Mouse (Mus musculus) cortical plate, adult 2 months (tissue): ENCODE results near the gene Gprc5c.
"Not testable (repeated sequence)": the region's sequence is repeated elsewhere in the genome, so short reads cannot be mapped to it uniquely, and the experiment has no call there.

Experiments used
- CTCF ChIP-seq: fragments of 200-500 bp; IDR thresholded peaks from 2 replicates; pipeline ENCODE4 v1.5.1; 2011; ENCODE audit warnings: mild to moderate bottlenecking, control low read depth, low read length; ENCODE audit not compliant: insufficient read depth; ENCODE audit errors: extremely low read depth
- POLR2A ChIP-seq: fragments of 200-500 bp; IDR thresholded peaks from 2 replicates; pipeline ENCODE4 v1.6.1; 2011; ENCODE audit warnings: mild to moderate bottlenecking, low read length, control low read depth; ENCODE audit not compliant: insufficient read depth; ENCODE audit errors: extremely low read depth

GRCm38 (mm10) chr11:114909538-114909937 lies 58.6 kb downstream of the Gprc5c start:
- TF ChIP-seq CTCF, POLR2A: not testable (repeated sequence)
